8 mouse cellular contexts compared by ENCODE assay signal in genomic region chr5:128599365-128600071, GRCm38 (mm10). TPM values are rescaled to one million over a fixed set of nuclear protein-coding genes. Genes with fewer than 3 reads are reported as not detected.
DNase-seq lines count a peak whose midpoint lies in the region; ATAC-seq lines count a peak whose summit lies in the region.

No protein-coding gene starts in this region.

- peak overlapping the region; percentile 65; the same call in 1 of the 2 replicates for H3K4me2 ChIP-seq in liver, embryonic 15.5 days

- peak overlapping the region; percentile 47; the same call in 1 of the 2 replicates for H3K4me3 ChIP-seq in liver, embryonic 15.5 days (replicated peaks)

- H3K36me3 ChIP-seq in liver, embryonic 15.5 days (replicated peaks): no peaks in the 10 kb centered on the region

- H3K9ac ChIP-seq in liver, embryonic 15.5 days: no peak overlapping the region

- H3K27me3 ChIP-seq in liver, embryonic 15.5 days: peaks cover 96% of the 10 kb centered on the region

- WGBS in liver, embryonic 15.5 days (ENCODE audit: insufficient replicate concordance): 1% methylated on average over 28 of the region's 28 CpGs

- peaks cover 7% of the 10 kb centered on the region for H3K4me1 ChIP-seq in liver, embryonic 15.5 days (replicated peaks)

- no peak for ATAC-seq in liver, embryonic 15.5 days (ENCODE audit: insufficient read depth)

- no peak overlapping the region for H3K27ac ChIP-seq in liver, embryonic 15.5 days (replicated peaks)

- DNase-seq in cerebellum, postnatal 10 days: peak; percentile 33 to 42
- DNase-seq in cerebellum, adult 11 months: no peak
- DNase-seq in thymus, postnatal 14 days: peak; percentile 32
- no peak for DNase-seq in thymus, adult 18-20 months
- no peak for DNase-seq in adrenal gland, postnatal 25 days
- DNase-seq in layer of hippocampus, postnatal 14 days (ENCODE audit: low spot score in 2 of 2): no peak
- no peak for DNase-seq in MN1 (ENCODE audit: low spot score)

- H3K9me3 ChIP-seq in liver, embryonic 15.5 days (replicated peaks): no peaks in the 10 kb centered on the region

RNA-seq across cellular contexts. Expression of gene Fzd10, which starts 1.1 kb away (rescaled TPM):
- not detected in 2 replicates for polyA plus RNA-seq in liver, embryonic 15.5 days (2015; fragmentation: Nextera tagmentation; extraction: Ambion mirVana)
- 0.76 TPM in 2 replicates for total RNA-seq in adrenal gland, postnatal 25 days (2021)
- total RNA-seq in layer of hippocampus, postnatal 14 days (2021): 1 to 10 TPM; 1.5 to 2.9 TPM

Comparison
In these comparisons a context has a peak if more than half of its experiments do, and no peak if none do; other contexts are left out.
1. DNase-seq: peak in cerebellum, postnatal 10 days (2 of 2) and thymus, postnatal 14 days (single experiment); none in cerebellum, adult 11 months (single experiment), thymus, adult 18-20 months (0 of 2), adrenal gland, postnatal 25 days (single experiment), layer of hippocampus, postnatal 14 days (0 of 2) and MN1 (single experiment).